Comparison of ENCODE assay signal across 14 mouse cellular contexts in genomic region chr7:35794145-35794664, GRCm38 (mm10).
"Had no signal": no experiment of that assay in that cellular context is flagged by ENCODE, and none has a peak within 500 bp of the region (broad histone marks: within the 10 kb centered on the region; RNA-seq: fewer than 3 reads in every experiment).

No protein-coding gene starts in this region.

- DNase-seq: kidney, adult 11 months; kidney, adult 8-10 months; kidney, postnatal 14 days; kidney, postnatal 4 days; left cerebral cortex, postnatal 4 days; lung, embryonic 14.5 days; thymus, postnatal 25 days had no signal

- H3K4me3 ChIP-seq: intestine, embryonic 15.5 days; limb, embryonic 12.5 days; limb, embryonic 15.5 days; midbrain, embryonic 12.5 days had no signal

- H3K27ac ChIP-seq: intestine, embryonic 15.5 days; limb, embryonic 12.5 days; limb, embryonic 15.5 days; macrophage; midbrain, embryonic 12.5 days had no signal

- H3K9me3 ChIP-seq: intestine, embryonic 15.5 days; limb, embryonic 12.5 days; limb, embryonic 15.5 days; midbrain, embryonic 12.5 days had no signal

- H3K4me2 ChIP-seq: intestine, embryonic 15.5 days; limb, embryonic 12.5 days; limb, embryonic 15.5 days; lung, embryonic 14.5 days; midbrain, embryonic 12.5 days had no signal

- H3K27me3 ChIP-seq: intestine, embryonic 15.5 days; limb, embryonic 12.5 days; limb, embryonic 15.5 days; midbrain, embryonic 12.5 days had no signal

- ATAC-seq: intestine, embryonic 15.5 days; lung, postnatal 0 days; midbrain, embryonic 16.5 days had no signal

- H3K9ac ChIP-seq: intestine, embryonic 15.5 days; limb, embryonic 12.5 days; limb, embryonic 15.5 days; lung, embryonic 14.5 days; midbrain, embryonic 12.5 days had no signal

- H3K4me1 ChIP-seq: intestine, embryonic 15.5 days; midbrain, embryonic 12.5 days had no signal
